Mouse (Mus musculus): ENCODE measurements around the gene Pip4k2a.

DNA sequence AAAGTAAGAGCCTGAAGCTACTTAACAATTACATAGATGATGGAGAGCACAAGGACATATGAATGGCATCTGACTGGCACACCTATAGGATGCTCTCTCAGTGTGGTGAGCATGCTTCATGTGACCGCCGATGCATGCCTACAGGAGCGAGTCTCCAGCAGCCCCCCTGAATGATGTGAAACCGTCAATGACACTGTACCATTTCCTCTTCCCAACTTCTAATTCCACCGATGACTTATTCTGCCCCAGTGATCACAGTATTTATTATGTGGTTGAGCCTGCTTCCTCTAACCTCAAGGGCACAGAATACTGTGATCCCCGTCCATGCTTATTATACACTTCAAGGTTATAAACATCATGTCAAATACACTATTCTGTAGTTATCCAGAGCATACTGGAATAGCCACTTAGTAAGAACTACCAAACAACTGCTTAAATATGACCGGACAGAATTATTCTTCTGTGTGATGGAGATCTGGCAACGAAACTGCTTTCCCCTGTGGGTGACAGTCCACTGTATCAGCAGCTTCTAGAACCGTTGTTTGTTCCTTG, 74.8 kb downstream of the Pip4k2a start:
- TF ChIP-seq CTCF (IDR thresholded peaks at IDR 0.05; ENCODE audit: low read depth, low read length): no peak
- TF ChIP-seq TAL1 (conservative IDR thresholded peaks at IDR 0.05; ENCODE audit: low read depth, low read length): no peak
- TF ChIP-seq GATA1 (IDR thresholded peaks at IDR 0.05; ENCODE audit: borderline replicate concordance, low read length): no peak
- no peak for TF ChIP-seq GATA2 (IDR thresholded peaks at IDR 0.05; ENCODE audit: borderline replicate concordance, low read depth, low read length)
- TF ChIP-seq POLR2AphosphoS5 (IDR thresholded peaks at IDR 0.05; ENCODE audit: insufficient replicate concordance, low read depth, low read length): no peak

Data from G1E (cell line).